Mouse (Mus musculus) liver, postnatal 0 days (tissue): ENCODE measurements around the gene Apeh.

Source experiments
- CTCF ChIP-seq: sonication (generic); IDR thresholded peaks from 2 replicates; pipeline ENCODE4 v1.5.1; 2016; ENCODE audit warnings: antibody characterized with exemption, low read depth
- EP300 ChIP-seq: IDR thresholded peaks from 2 replicates; pipeline ENCODE4 v1.6.1; 2016; ENCODE audit warnings: antibody characterized with exemption, low read depth, mild to moderate bottlenecking

DNA sequence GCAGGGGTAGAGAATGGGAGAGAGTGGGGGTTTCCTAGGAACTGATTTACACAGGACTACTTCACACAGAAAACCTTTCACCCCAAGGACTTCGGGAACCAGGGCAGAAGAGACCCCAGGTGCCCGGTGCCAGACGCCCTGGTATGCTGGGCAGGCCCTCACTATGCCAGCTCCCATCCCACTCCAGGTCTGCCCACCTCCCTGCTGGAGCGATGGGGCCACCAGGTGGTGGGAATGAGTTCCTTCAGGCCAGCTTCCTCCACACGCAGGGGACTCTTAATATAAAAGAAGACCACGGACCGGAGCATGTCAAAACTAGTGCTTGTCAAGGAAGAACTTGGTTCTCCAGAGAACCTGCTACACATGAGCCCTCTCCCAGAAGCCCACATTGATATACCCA lies 27.2 kb downstream of the Apeh start:
- TF ChIP-seq CTCF (no peak), EP300 (no peak)
